ENCODE assay signal across 30 mouse cellular contexts in the genomic region with DNA sequence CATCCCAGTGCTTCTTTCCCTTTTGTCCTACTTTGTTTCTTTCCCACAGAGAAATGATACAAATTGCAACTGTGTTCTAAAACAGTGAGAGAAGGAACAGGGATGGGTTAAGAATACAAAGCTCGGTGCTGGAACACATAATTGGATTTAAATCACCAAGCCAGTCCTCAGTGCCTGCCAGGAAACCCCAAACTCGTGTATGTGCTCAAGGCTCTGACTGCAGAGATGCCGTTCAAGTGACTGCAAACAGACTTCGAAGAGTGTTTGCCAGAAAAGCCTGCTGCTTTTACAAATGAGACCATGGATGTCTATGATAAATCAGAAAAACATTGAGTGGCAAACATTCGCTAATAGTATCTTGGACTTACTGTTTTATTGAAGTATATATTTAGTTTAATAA.
DNase-seq lines count a peak whose midpoint lies in the region; ATAC-seq and TF ChIP-seq lines count a peak whose summit lies in the region.
"Had no signal": no experiment of that assay in that cellular context is flagged by ENCODE, and none has a peak within 500 bp of the region (broad histone marks: within the 10 kb centered on the region; RNA-seq: fewer than 3 reads in every experiment).

No protein-coding gene starts in this region.

- TF ChIP-seq CTCF in lung, embryonic 14.5 days (IDR thresholded peaks at IDR 0.05; ENCODE audit: low read depth): no peak
- TF ChIP-seq CTCF in brain, embryonic 14.5 days (IDR thresholded peaks at IDR 0.05; ENCODE audit: borderline replicate concordance, extremely low read depth, insufficient read depth, insufficient read length): no peak

- no peak overlapping the region for H3K27ac ChIP-seq in forebrain, embryonic 14.5 days (ENCODE audit: low read depth, low read length)
- H3K27ac ChIP-seq in forebrain, embryonic 10.5 days: no peak overlapping the region
- no peak overlapping the region for H3K27ac ChIP-seq in lung, embryonic 14.5 days (ENCODE audit: low read depth)
- H3K27ac ChIP-seq in limb, embryonic 13.5 days: peak overlapping the region; percentile 33; the same call in 1 of the 2 replicates
- H3K27ac ChIP-seq: heart, embryonic 10.5 days; hindbrain, embryonic 14.5 days; layer of hippocampus, adult 2 months; midbrain, embryonic 12.5 days; neural tube, embryonic 15.5 days had no signal

- no peak overlapping the region for H3K4me3 ChIP-seq in forebrain, embryonic 14.5 days (ENCODE audit: low read depth, low read length)
- no peak overlapping the region for H3K4me3 ChIP-seq in forebrain, embryonic 10.5 days
- no peak overlapping the region for H3K4me3 ChIP-seq in lung, embryonic 14.5 days (ENCODE audit: low read depth, low read length)
- no peak overlapping the region for H3K4me3 ChIP-seq in limb, embryonic 13.5 days
- H3K4me3 ChIP-seq: heart, embryonic 10.5 days; layer of hippocampus, adult 2 months; megakaryocyte, embryonic 14.5 days; midbrain, embryonic 12.5 days; neural tube, embryonic 15.5 days had no signal

- H3K9me3 ChIP-seq in forebrain, embryonic 14.5 days (replicated peaks; ENCODE audit: control insufficient read depth, low read length): no peaks in the 10 kb centered on the region
- H3K9me3 ChIP-seq in forebrain, embryonic 10.5 days: no peaks in the 10 kb centered on the region
- H3K9me3 ChIP-seq in lung, embryonic 14.5 days (ENCODE audit: low read depth, low read length): no peaks in the 10 kb centered on the region
- no peaks in the 10 kb centered on the region for H3K9me3 ChIP-seq in limb, embryonic 13.5 days
- H3K9me3 ChIP-seq: heart, embryonic 10.5 days; megakaryocyte, embryonic 14.5 days; midbrain, embryonic 12.5 days; neural tube, embryonic 15.5 days had no signal

- 57% methylated on average over 5 of the region's 5 CpGs for WGBS in forebrain, embryonic 14.5 days
- 70% methylated on average over 5 of the region's 5 CpGs for WGBS in forebrain, embryonic 10.5 days
- 28% methylated on average over 5 of the region's 5 CpGs for WGBS in lung, embryonic 14.5 days
- WGBS in limb, embryonic 13.5 days: 28% methylated on average over 5 of the region's 5 CpGs

- no peak for ATAC-seq in forebrain, embryonic 14.5 days
- 0 out of 2 replicates have a peak, but pooled peaks have one; percentile 14 for ATAC-seq in lung, embryonic 14.5 days (ENCODE audit: insufficient read depth)
- no peak for ATAC-seq in limb, embryonic 13.5 days (ENCODE audit: low FRiP score, low read depth)
- ATAC-seq: CD4-positive, CD25-positive, alpha-beta regulatory T cell, adult 4 months; inflammation-experienced regulatory T-cells, adult 6 months; lung, postnatal 0 days had no signal

- H3K27me3 ChIP-seq in forebrain, embryonic 14.5 days (replicated peaks; ENCODE audit: control insufficient read depth, insufficient read depth, low read length): no peaks in the 10 kb centered on the region
- H3K27me3 ChIP-seq in forebrain, embryonic 10.5 days (ENCODE audit: poor library complexity, severe bottlenecking): no peaks in the 10 kb centered on the region
- H3K27me3 ChIP-seq in lung, embryonic 14.5 days (ENCODE audit: insufficient read depth, low read length): no peaks in the 10 kb centered on the region
- no peaks in the 10 kb centered on the region for H3K27me3 ChIP-seq in limb, embryonic 13.5 days
- H3K27me3 ChIP-seq: megakaryocyte, embryonic 14.5 days; midbrain, embryonic 12.5 days; neural tube, embryonic 15.5 days had no signal

- H3K4me1 ChIP-seq in forebrain, embryonic 14.5 days (ENCODE audit: control insufficient read depth, insufficient read depth, low read length): no peaks in the 10 kb centered on the region
- peaks cover 3% of the 10 kb centered on the region; the same call in 1 of the 2 replicates for H3K4me1 ChIP-seq in forebrain, embryonic 10.5 days
- H3K4me1 ChIP-seq in lung, embryonic 14.5 days (ENCODE audit: insufficient read depth): peaks cover 3% of the 10 kb centered on the region; the same call in 1 of the 2 replicates
- peaks cover 70% of the 10 kb centered on the region for H3K4me1 ChIP-seq in limb, embryonic 13.5 days
- H3K4me1 ChIP-seq: heart, embryonic 10.5 days; midbrain, embryonic 12.5 days; neural tube, embryonic 15.5 days had no signal

- DNase-seq in forebrain, embryonic 14.5 days (ENCODE audit: low spot score): peak; percentile 7
- DNase-seq in forebrain, embryonic 10.5 days (ENCODE audit: extremely low spot score, low spot score): no peak
- peak; percentile 65 for DNase-seq in lung, embryonic 14.5 days
- no peak for DNase-seq in lung, adult 18-20 months
- DNase-seq in brain, embryonic 14.5 days (ENCODE audit: low read depth): peak; percentile 31
- no peak for DNase-seq in layer of hippocampus, adult 8-10 months (ENCODE audit: low spot score in 2 of 2)
- DNase-seq in natural killer cell, adult 2 months (ENCODE audit: low spot score in 2 of 2): no peak
- DNase-seq: adrenal gland, postnatal 25 days; cerebellum, adult 2 months; cerebellum, postnatal 25 days; gastrocnemius, postnatal 14 days; heart, adult 11 months; heart, postnatal 4 days; kidney, adult 11 months; kidney, postnatal 36 days; lung, postnatal 4 days; spleen, adult 18-20 months; thymus, adult 2 months; thymus, postnatal 4 days had no signal

- no peak for TF ChIP-seq POLR2A in brain, embryonic 14.5 days (IDR thresholded peaks at IDR 0.05; ENCODE audit: borderline replicate concordance, extremely low read depth, insufficient read depth, insufficient read length, poor library complexity, severe bottlenecking)

- no peak overlapping the region for H3K4me2 ChIP-seq in forebrain, embryonic 14.5 days (ENCODE audit: low read length)
- H3K4me2 ChIP-seq in lung, embryonic 14.5 days: no peak overlapping the region
- H3K4me2 ChIP-seq in limb, embryonic 13.5 days (replicated peaks): no peak overlapping the region
- H3K4me2 ChIP-seq: hindbrain, embryonic 14.5 days; liver, embryonic 11.5 days; midbrain, embryonic 12.5 days; neural tube, embryonic 15.5 days had no signal

- no peak overlapping the region for H3K9ac ChIP-seq in forebrain, embryonic 14.5 days (ENCODE audit: low read length)
- no peak overlapping the region for H3K9ac ChIP-seq in lung, embryonic 14.5 days
- no peak overlapping the region for H3K9ac ChIP-seq in limb, embryonic 13.5 days
- H3K9ac ChIP-seq: hindbrain, embryonic 14.5 days; midbrain, embryonic 12.5 days; neural tube, embryonic 15.5 days had no signal

- H3K36me3 ChIP-seq in forebrain, embryonic 14.5 days (ENCODE audit: control insufficient read depth, insufficient read depth, low read length): no peaks in the 10 kb centered on the region
- no peaks in the 10 kb centered on the region for H3K36me3 ChIP-seq in forebrain, embryonic 10.5 days (replicated peaks)
- no peaks in the 10 kb centered on the region for H3K36me3 ChIP-seq in lung, embryonic 14.5 days (ENCODE audit: insufficient read depth)
- H3K36me3 ChIP-seq in limb, embryonic 13.5 days: no peaks in the 10 kb centered on the region
- H3K36me3 ChIP-seq: heart, embryonic 10.5 days; midbrain, embryonic 12.5 days; neural tube, embryonic 15.5 days had no signal

Comparison
In these comparisons a context has a peak if more than half of its experiments do, and no peak if none do; other contexts are left out.
1. DNase-seq: peak in forebrain, embryonic 14.5 days (single experiment), lung, embryonic 14.5 days (single experiment) and brain, embryonic 14.5 days (single experiment); none in forebrain, embryonic 10.5 days (single experiment), lung, adult 18-20 months (0 of 2), layer of hippocampus, adult 8-10 months (0 of 2) and natural killer cell, adult 2 months (0 of 2).